Mouse (Mus musculus) brain, embryonic 14.5 days (tissue): ENCODE measurements around the gene Prrc2b.

Experiments used
- CTCF ChIP-seq: fragments of 200-500 bp; IDR thresholded peaks from 2 replicates; pipeline ENCODE4 v1.5.1; 2012; ENCODE audit warnings: inconsistent platforms, mild to moderate bottlenecking, moderate library complexity, borderline replicate concordance; ENCODE audit not compliant: insufficient read depth, insufficient read length; ENCODE audit errors: extremely low read depth
- POLR2A ChIP-seq: fragments of 200-500 bp; IDR thresholded peaks from 2 replicates; pipeline ENCODE4 v1.6.1; 2012; ENCODE audit warnings: mild to moderate bottlenecking, inconsistent platforms, borderline replicate concordance; ENCODE audit not compliant: poor library complexity, insufficient read depth, insufficient read length, severe bottlenecking; ENCODE audit errors: extremely low read depth

GRCm38 (mm10) chr2:32246741-32247140, 95.9 kb downstream of the Prrc2b start:
- TF ChIP-seq CTCF (no peak), POLR2A (no peak)
